Mouse (Mus musculus): ENCODE measurements around the gene Fam189a2.

Fam189a2 gene

DNA sequence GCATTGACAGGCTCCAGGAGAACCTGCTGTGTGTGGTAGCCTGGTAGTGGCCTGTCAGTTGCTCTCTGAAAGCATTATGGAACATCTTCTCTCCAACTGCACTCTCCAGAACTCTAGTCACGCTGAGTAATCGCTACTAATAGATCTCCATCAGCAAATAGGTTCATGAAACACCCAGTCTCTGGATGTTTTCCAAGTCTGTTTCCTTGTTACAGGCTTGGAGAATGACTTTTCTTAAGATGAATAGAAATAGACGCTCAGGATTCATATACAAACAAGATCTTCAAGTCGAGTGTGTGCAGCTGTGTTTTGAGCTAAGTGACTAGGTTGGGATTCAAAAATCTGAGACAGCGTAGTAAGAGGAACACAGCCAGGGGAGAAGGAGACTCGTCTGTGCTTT is 106.8 kb downstream of the Fam189a2 start:
- DNase-seq: no peak
